Mouse (Mus musculus): ENCODE results near the gene Fndc3b. TPM values are rescaled to one million over a fixed set of nuclear protein-coding genes. Genes with fewer than 3 reads are reported as not detected.

Fndc3b gene
- total and polyA plus RNA-seq, 3 experiments = 0.03 to 0.05 (median 0.04) TPM

DNA sequence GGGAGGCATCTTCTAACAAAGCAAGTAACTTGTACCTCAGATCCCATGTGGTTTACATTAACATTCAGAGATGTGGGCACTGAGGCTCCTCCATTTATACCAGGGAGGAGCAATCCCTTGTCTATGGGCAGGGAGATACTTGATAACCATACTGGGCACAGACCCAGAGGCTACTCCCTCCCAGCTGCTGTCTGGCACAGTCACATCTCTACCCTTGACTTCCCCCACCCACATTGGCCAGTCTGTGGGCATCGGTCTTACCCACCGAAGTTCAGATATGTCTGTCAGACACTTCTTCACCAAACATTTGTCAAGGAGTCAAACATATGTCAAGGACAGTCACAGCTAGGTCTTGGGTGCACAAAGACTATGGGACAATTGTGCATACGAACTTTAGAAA is 205.5 kb downstream of the Fndc3b start:
- H3K4me3 ChIP-seq (replicated peaks in 1 of 3; ENCODE audit: low read depth in 2 of 3, low read length in 2 of 3, poor library complexity in 1 of 3) = no peak overlapping the region
- H3K4me1 ChIP-seq (ENCODE audit: control insufficient read depth in 1 of 2, insufficient read depth in 2 of 2) = no peaks in the 10 kb centered on the region
- TF ChIP-seq CTCF (conservative IDR thresholded peaks at IDR 0.05 in 1 of 2, IDR thresholded peaks at IDR 0.05 in 1 of 2; ENCODE audit: low read depth in 2 of 2, low read length in 2 of 2) = no peak
- TF ChIP-seq MAFK (IDR thresholded peaks at IDR 0.05; ENCODE audit: insufficient replicate concordance, low read length) = no peak
- TF ChIP-seq SIN3A (IDR thresholded peaks at IDR 0.05; ENCODE audit: low read length) = no peak
- TF ChIP-seq USF1 (IDR thresholded peaks at IDR 0.05; ENCODE audit: low read depth, low read length) = no peak
- TF ChIP-seq ZNF384 (IDR thresholded peaks at IDR 0.05; ENCODE audit: low read depth, low read length) = no peak
- TF ChIP-seq RCOR1 (conservative IDR thresholded peaks at IDR 0.05; ENCODE audit: low read depth, low read length) = no peak
- no peak for TF ChIP-seq MEF2A (IDR thresholded peaks at IDR 0.05; ENCODE audit: borderline replicate concordance, low read depth, low read length)
- TF ChIP-seq PAX5 (IDR thresholded peaks at IDR 0.05; ENCODE audit: low read length) = no peak
- no peak for TF ChIP-seq ELF1 (IDR thresholded peaks at IDR 0.05; ENCODE audit: low read depth, low read length)
- no peak for TF ChIP-seq GABPA (IDR thresholded peaks at IDR 0.05; ENCODE audit: insufficient replicate concordance, low read depth, low read length)
- no peak for TF ChIP-seq CHD1 (IDR thresholded peaks at IDR 0.05; ENCODE audit: low read depth, low read length)
- no peak for TF ChIP-seq POLR2AphosphoS2 (IDR thresholded peaks at IDR 0.05; ENCODE audit: low read depth, low read length)
- TF ChIP-seq CHD2 (IDR thresholded peaks at IDR 0.05; ENCODE audit: low read length) = no peak
- no peak for TF ChIP-seq E2F4 (IDR thresholded peaks at IDR 0.05; ENCODE audit: insufficient replicate concordance, low read depth, low read length)
- no peak for TF ChIP-seq MAX (IDR thresholded peaks at IDR 0.05; ENCODE audit: low read length)
- no peak for TF ChIP-seq SMC3 (IDR thresholded peaks at IDR 0.05; ENCODE audit: low read depth, low read length)
- TF ChIP-seq UBTF (IDR thresholded peaks at IDR 0.05; ENCODE audit: low read depth, low read length) = no peak
- no peak overlapping the region for H3K4me2 ChIP-seq (ENCODE audit: insufficient read depth, low read depth, poor library complexity, severe bottlenecking)
- in situ Hi-C loops (cut with MboI; ENCODE audit: low pct_ligation_motif_present, low pct_unique_long_range_greater_than_20kb, low sequenced_read_pairs) = no loop called here
- H3K9me3 ChIP-seq (replicated peaks; ENCODE audit: low read length) = no peaks in the 10 kb centered on the region
- H3K36me3 ChIP-seq (replicated peaks in 1 of 2; ENCODE audit: control insufficient read depth in 1 of 2, insufficient read depth in 1 of 2, low read length in 1 of 2) = no peaks in the 10 kb centered on the region
- no peak overlapping the region for H3K9ac ChIP-seq (ENCODE audit: insufficient read depth, low read depth)
- dilution Hi-C loops (cut with MboI; ENCODE audit: extremely low pct_ligation_motif_present, extremely low pct_unique_long_range_greater_than_20kb, low sequenced_read_pairs) = no loop called here
- H3K27ac ChIP-seq (ENCODE audit: insufficient read depth, low read depth) = no peak overlapping the region
- no peak for DNase-seq (ENCODE audit: extremely low read depth)
- no peaks in the 10 kb centered on the region for H3K27me3 ChIP-seq (replicated peaks)
- H3K79me2 ChIP-seq (replicated peaks; ENCODE audit: control insufficient read depth, extremely low read depth, insufficient read depth, poor library complexity, severe bottlenecking) = no peaks in the 10 kb centered on the region

GRCm38 (mm10) chr3:27503279-27504038 is 207.6 kb downstream of the Fndc3b start:
- TF ChIP-seq EP300 (IDR thresholded peaks at IDR 0.05; ENCODE audit: low read length) = no peak
- no peak for TF ChIP-seq MXI1 (IDR thresholded peaks at IDR 0.05; ENCODE audit: low read depth, low read length)
- no peak for TF ChIP-seq ZKSCAN1 (IDR thresholded peaks at IDR 0.05; ENCODE audit: borderline replicate concordance, low read depth, low read length)
- no peak for TF ChIP-seq ZMIZ1 (IDR thresholded peaks at IDR 0.05; ENCODE audit: low read depth, low read length)
- TF ChIP-seq SMC3 (IDR thresholded peaks at IDR 0.05; ENCODE audit: low read depth, low read length) = no peak
- no peak for TF ChIP-seq PAX5 (IDR thresholded peaks at IDR 0.05; ENCODE audit: low read length)
- TF ChIP-seq MEF2A (IDR thresholded peaks at IDR 0.05; ENCODE audit: borderline replicate concordance, low read depth, low read length) = no peak
- H3K9me3 ChIP-seq (replicated peaks; ENCODE audit: low read length) = peaks cover 2% of the 10 kb centered on the region
- H3K79me2 ChIP-seq (replicated peaks; ENCODE audit: control insufficient read depth, extremely low read depth, insufficient read depth, poor library complexity, severe bottlenecking) = no peaks in the 10 kb centered on the region
- H3K27me3 ChIP-seq (replicated peaks) = no peaks in the 10 kb centered on the region
- dilution Hi-C loops (cut with MboI; ENCODE audit: extremely low pct_ligation_motif_present, extremely low pct_unique_long_range_greater_than_20kb, low sequenced_read_pairs) (no loop called here), in situ Hi-C loops (cut with MboI; ENCODE audit: low pct_ligation_motif_present, low pct_unique_long_range_greater_than_20kb, low sequenced_read_pairs) (no loop called here)
- H3K27ac ChIP-seq (ENCODE audit: insufficient read depth, low read depth) = no peak overlapping the region
- no peak overlapping the region for H3K4me3 ChIP-seq (replicated peaks in 1 of 3; ENCODE audit: low read depth in 2 of 3, low read length in 2 of 3, poor library complexity in 1 of 3)
- H3K4me2 ChIP-seq (ENCODE audit: insufficient read depth, low read depth, poor library complexity, severe bottlenecking) = no peak overlapping the region
- H3K4me1 ChIP-seq (ENCODE audit: control insufficient read depth in 1 of 2, insufficient read depth in 2 of 2) = no peaks in the 10 kb centered on the region
- H3K9ac ChIP-seq (ENCODE audit: insufficient read depth, low read depth) = no peak overlapping the region
- no peaks in the 10 kb centered on the region for H3K36me3 ChIP-seq (replicated peaks in 1 of 2; ENCODE audit: control insufficient read depth in 1 of 2, insufficient read depth in 1 of 2, low read length in 1 of 2)
- DNase-seq (ENCODE audit: extremely low read depth) = no peak
